Mouse (Mus musculus): ENCODE data around the gene Togaram2. TPM values are rescaled to one million over a fixed set of nuclear protein-coding genes. Genes with fewer than 3 reads are reported as not detected.
A peak's percentile ranks its signal among the peaks of the same experiment; 100 is the strongest.
"Not testable (repeated sequence)": the region's sequence is repeated elsewhere in the genome, so short reads cannot be mapped to it uniquely, and the experiment has no call there.

The Togaram2 gene
- total RNA-seq (2021), result 1 to 10 TPM; 1.7 to 2.2 TPM

- peak in 1 of 2 experiments; percentile 53 for DNase-seq (ENCODE audit: extremely low spot score in 1 of 2, low spot score in 2 of 2)
- intact Hi-C loops (cut with DNase I), result loop anchor here (5.0 kb wide), 1 partner anchor 109 kb away; no protein-coding TSS in a partner anchor
Measured at GRCm38 (mm10) chr17:71673092-71673491, at the start of gene Togaram2. TSS of gene Togaram2 (plus strand) at chr17:71673261.

GRCm38 (mm10) chr17:71631806-71632205 lies 41.3 kb upstream of the Togaram2 start:
- intact Hi-C loops (cut with DNase I), result no loop called here

DNA sequence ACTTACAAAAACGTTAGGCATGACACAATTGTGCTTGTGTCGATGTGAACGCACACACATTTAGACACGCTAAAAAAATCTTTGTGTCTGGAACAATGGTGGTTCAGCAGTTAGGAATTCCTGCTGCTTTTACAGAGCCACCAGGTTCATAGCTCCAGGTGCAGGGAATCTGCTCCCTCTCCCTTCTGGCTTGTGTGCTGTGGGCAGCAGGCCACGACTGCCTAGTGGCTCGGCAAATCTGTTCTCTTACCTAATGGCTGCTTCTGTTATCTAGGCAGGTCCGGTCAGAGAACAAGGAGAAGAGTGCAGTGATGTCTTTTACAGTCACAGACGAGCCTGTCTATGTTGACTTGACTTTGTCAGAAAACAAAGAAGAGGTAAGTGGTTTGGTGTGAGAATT lies 39.7 kb upstream of the Togaram2 start:
- DNase-seq (ENCODE audit: extremely low spot score in 1 of 2, low spot score in 2 of 2), result no peak
- intact Hi-C loops (cut with DNase I), result no loop called here

More at GRCm38 (mm10) chr17:71631806-71632205, 41.3 kb upstream of the Togaram2 start:
- no peak for DNase-seq (ENCODE audit: extremely low spot score in 1 of 2, low spot score in 2 of 2)

GRCm38 (mm10) chr17:71636786-71637185 lies 36.3 kb upstream of the Togaram2 start:
- intact Hi-C loops (cut with DNase I), result no loop called here
- DNase-seq (ENCODE audit: extremely low spot score in 1 of 2, low spot score in 2 of 2), result no peak

GRCm38 (mm10) chr17:71637750-71638265 lies 35.3 kb upstream of the Togaram2 start:
- intact Hi-C loops (cut with DNase I), result no loop called here

DNA sequence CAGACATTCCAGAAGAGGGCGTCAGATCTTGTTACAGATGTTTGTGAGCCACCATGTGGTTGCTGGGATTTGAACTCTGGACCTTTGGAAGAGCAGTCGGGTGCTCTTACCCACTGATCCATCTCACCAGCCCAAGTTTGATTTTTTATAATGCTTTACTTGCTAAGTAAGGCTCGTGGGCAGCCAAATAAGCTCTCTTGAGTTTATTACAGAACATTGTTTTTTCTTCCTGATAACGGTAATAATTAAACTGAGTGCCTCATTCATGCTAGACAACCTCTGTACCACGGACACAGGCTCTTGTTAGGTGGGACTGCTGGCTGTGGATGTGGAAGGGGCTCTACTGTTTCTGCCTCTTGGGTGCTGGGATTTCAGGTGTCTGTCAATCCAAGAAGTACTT lies 34.0 kb upstream of the Togaram2 start:
- DNase-seq (ENCODE audit: extremely low spot score in 1 of 2, low spot score in 2 of 2); intact Hi-C loops (cut with DNase I): not testable (repeated sequence)

More at GRCm38 (mm10) chr17:71637750-71638265, 35.3 kb upstream of the Togaram2 start:
- no peak for DNase-seq (ENCODE audit: extremely low spot score in 1 of 2, low spot score in 2 of 2)

- no peak for DNase-seq (ENCODE audit: extremely low spot score in 1 of 2, low spot score in 2 of 2)
- intact Hi-C loops (cut with DNase I), result no loop called here
Measured at GRCm38 (mm10) chr17:71640421-71641085, 32.5 kb upstream of the Togaram2 start.

DNA sequence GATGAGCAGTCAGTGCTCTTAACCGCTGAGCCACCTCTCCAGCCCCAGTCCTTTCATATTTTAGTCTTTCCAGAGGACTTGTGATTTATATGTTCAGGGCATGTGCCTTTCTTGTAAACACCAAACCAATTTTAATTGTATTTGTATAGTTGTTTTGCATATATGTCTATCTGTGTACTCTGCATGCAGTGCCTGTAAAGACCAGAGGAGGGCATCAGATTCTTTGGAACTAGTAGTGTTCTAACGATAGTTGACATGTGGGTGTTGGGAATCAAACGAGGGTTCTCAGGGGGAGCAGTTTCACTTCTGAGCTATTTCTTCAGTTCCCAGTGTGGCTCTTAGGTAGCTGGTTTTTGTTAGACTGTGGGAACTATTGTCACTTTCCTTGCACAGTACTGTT lies 30.9 kb upstream of the Togaram2 start:
- DNase-seq (ENCODE audit: extremely low spot score in 1 of 2, low spot score in 2 of 2), result no peak

GRCm38 (mm10) chr17:71650011-71650410 lies 23.1 kb upstream of the Togaram2 start:
- intact Hi-C loops (cut with DNase I), result no loop called here
- no peak for DNase-seq (ENCODE audit: extremely low spot score in 1 of 2, low spot score in 2 of 2)

More for the DNA sequence above, 30.9 kb upstream of the Togaram2 start:
- intact Hi-C loops (cut with DNase I), result no loop called here

DNA sequence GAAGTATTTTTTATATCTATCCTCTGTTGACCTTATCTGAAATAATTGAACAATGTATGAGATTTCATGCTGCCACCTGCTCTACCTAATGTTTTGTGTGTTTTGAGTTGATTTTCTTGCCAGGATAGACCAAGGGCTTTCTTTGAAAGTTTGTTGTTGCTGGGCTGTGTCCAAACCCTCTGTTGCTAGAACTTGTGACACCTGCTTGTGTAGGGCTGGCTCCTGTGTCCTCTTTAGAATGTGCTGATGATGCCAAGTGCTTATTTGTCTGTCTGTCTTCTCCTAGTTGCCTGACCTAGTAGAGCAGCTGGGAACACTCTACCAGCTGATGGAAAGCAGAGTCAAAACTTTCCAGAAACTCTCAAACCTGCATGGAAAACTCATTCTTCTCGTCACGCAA lies 20.6 kb upstream of the Togaram2 start:
- intact Hi-C loops (cut with DNase I), result no loop called here
- no peak for DNase-seq (ENCODE audit: extremely low spot score in 1 of 2, low spot score in 2 of 2)

DNA sequence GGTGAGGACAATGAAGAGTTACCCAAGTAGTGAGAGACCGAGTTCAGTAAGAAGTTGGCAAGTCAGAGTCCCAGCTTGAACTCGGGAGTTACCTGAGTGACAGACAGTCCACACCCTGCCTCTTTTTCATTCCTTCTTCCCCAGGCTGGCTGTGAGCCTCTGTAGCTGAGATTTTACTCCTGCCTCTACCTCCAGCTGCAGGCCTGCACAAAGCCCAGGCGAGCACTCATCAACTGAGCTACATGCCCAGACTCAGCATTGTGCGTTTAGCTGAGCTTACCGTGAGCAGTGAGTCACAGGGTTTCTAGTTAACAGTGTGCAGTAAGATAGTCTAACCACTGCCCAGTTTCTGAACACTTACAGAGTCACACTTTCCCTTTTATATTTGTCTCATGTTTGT lies 20.1 kb upstream of the Togaram2 start:
- intact Hi-C loops (cut with DNase I), result no loop called here
- no peak for DNase-seq (ENCODE audit: extremely low spot score in 1 of 2, low spot score in 2 of 2)

DNA sequence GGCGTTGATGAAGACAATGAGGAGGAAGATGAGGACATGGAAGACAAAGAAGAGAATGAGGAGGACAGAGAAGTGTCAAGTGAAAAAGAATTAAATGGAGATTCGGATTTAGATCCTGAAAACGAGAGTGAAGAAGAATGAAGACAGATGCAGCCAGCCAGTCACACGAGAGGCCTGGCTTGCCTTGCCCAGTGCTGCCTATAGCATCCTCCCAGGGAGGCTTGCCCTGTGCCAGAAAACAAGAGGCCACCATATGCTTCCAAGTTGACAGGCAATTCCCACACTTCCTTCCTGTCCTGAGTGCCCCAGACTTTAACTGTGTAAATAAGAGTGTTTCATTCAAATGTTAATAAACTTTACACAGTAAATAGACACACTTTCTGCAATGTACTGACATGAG lies 15.5 kb upstream of the Togaram2 start:
- no peak for DNase-seq (ENCODE audit: extremely low spot score in 1 of 2, low spot score in 2 of 2)

GRCm38 (mm10) chr17:71658666-71659065 lies 14.4 kb upstream of the Togaram2 start:
- intact Hi-C loops (cut with DNase I), result loop anchor here (5.0 kb wide), 1 partner anchor 944 kb away; the partner anchor contains the start of gene Alk
- DNase-seq (ENCODE audit: extremely low spot score in 1 of 2, low spot score in 2 of 2), result no peak

More for the DNA sequence above, 15.5 kb upstream of the Togaram2 start:
- intact Hi-C loops (cut with DNase I), result loop anchor here (5.0 kb wide), 1 partner anchor 945 kb away; the partner anchor contains the start of gene Alk

DNA sequence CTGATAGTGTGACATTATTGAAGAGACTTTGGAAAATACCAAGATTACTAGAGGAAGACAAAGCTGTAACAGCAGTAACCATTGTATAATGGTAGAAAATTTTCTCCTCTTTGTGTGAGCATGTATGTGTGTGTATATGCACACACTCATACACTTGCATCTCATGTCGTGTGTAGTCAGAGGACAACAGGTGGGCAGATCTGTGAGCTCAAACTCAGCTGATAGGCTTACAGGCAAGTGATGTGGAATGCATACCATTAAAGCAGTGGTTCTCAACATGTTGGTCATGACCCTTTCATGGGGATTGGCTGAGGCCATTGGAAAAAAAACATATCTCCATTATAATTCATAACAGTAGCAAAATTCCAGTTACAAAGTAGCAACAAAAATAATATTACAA lies 12.7 kb upstream of the Togaram2 start:
- intact Hi-C loops (cut with DNase I), result loop anchor here (5.0 to 10.0 kb wide), 2 partner anchors 214 to 1122 kb away; no protein-coding TSS in a partner anchor
- no peak for DNase-seq (ENCODE audit: extremely low spot score in 1 of 2, low spot score in 2 of 2)

- peak; percentile 74 to 84 for DNase-seq (ENCODE audit: extremely low spot score in 1 of 2, low spot score in 2 of 2)
- intact Hi-C loops (cut with DNase I), result loop anchor here (5.0 to 10.0 kb wide), 2 partner anchors 212 to 1120 kb away; no protein-coding TSS in a partner anchor
Measured at GRCm38 (mm10) chr17:71662751-71663250, 10.3 kb upstream of the Togaram2 start.

GRCm38 (mm10) chr17:71663491-71663890 lies 9.6 kb upstream of the Togaram2 start:
- DNase-seq (ENCODE audit: extremely low spot score in 1 of 2, low spot score in 2 of 2), result no peak
- intact Hi-C loops (cut with DNase I), result loop anchor here (5.0 to 10.0 kb wide), 2 partner anchors 211 to 1119 kb away; no protein-coding TSS in a partner anchor

GRCm38 (mm10) chr17:71664172-71664571 lies 8.9 kb upstream of the Togaram2 start:
- intact Hi-C loops (cut with DNase I), result loop anchor here (5.0 to 10.0 kb wide), 2 partner anchors 211 to 1118 kb away; no protein-coding TSS in a partner anchor
- DNase-seq (ENCODE audit: extremely low spot score in 1 of 2, low spot score in 2 of 2), result no peak

- intact Hi-C loops (cut with DNase I), result loop anchor here (10.0 kb wide), 1 partner anchor 210 kb away; no protein-coding TSS in a partner anchor
- DNase-seq (ENCODE audit: extremely low spot score in 1 of 2, low spot score in 2 of 2), result no peak
Measured at GRCm38 (mm10) chr17:71665201-71665600, 7.9 kb upstream of the Togaram2 start.

GRCm38 (mm10) chr17:71669511-71669910 lies 3.5 kb upstream of the Togaram2 start:
- intact Hi-C loops (cut with DNase I), result loop anchor here (10.0 kb wide), 1 partner anchor 205 kb away; no protein-coding TSS in a partner anchor
- DNase-seq (ENCODE audit: extremely low spot score in 1 of 2, low spot score in 2 of 2), result no peak

Data from left cerebral cortex, postnatal 10 days (tissue).